Mouse (Mus musculus) kidney, embryonic 15.5 days (tissue): ENCODE measurements around the gene Rnf182. TPM values are rescaled to one million over a fixed set of nuclear protein-coding genes. Genes with fewer than 3 reads are reported as not detected.

Source experiments
- ATAC-seq: fragments of 200-750 bp; cut with Nextera tagmentation; replicated peaks from 2 replicates; pipeline ENCODE4 v1.8.0; 2017; ENCODE audit warnings: moderate TSS enrichment; ENCODE audit not compliant: low FRiP score
- H3K27ac ChIP-seq: fragments of 300-500 bp; sonication (generic); 2 replicates; pipeline ENCODE4 v1.5.1; 2015; ENCODE audit warnings: mild to moderate bottlenecking, inconsistent platforms
- H3K27me3 ChIP-seq: fragments of 300-500 bp; sonication (generic); 2 replicates; pipeline ENCODE4 v1.6.1; 2015; ENCODE audit warnings: inconsistent platforms
- H3K36me3 ChIP-seq: fragments of 300-500 bp; sonication (generic); 2 replicates; pipeline ENCODE4 v1.6.1; 2015; ENCODE audit warnings: inconsistent platforms
- H3K4me1 ChIP-seq: fragments of 300-500 bp; sonication (generic); 2 replicates; pipeline ENCODE4 v1.6.1; 2015; ENCODE audit warnings: inconsistent platforms
- H3K4me2 ChIP-seq: fragments of 300-500 bp; sonication (generic); 2 replicates; pipeline ENCODE4 v1.6.1; 2015; ENCODE audit warnings: moderate library complexity, mild to moderate bottlenecking, inconsistent platforms
- H3K4me3 ChIP-seq: fragments of 300-500 bp; sonication (generic); replicated peaks from 2 replicates; pipeline ENCODE4 v1.5.1; 2015; ENCODE audit warnings: mild to moderate bottlenecking, inconsistent platforms
- H3K9ac ChIP-seq: fragments of 300-500 bp; sonication (generic); 2 replicates; pipeline ENCODE4 v1.6.1; 2015; ENCODE audit warnings: mild to moderate bottlenecking, inconsistent platforms
- H3K9me3 ChIP-seq: fragments of 300-500 bp; sonication (generic); replicated peaks from 2 replicates; pipeline ENCODE4 v1.6.1; 2016; ENCODE audit warnings: inconsistent platforms
- WGBS: fragments of 180-500 bp; shearing (Covaris S2); methylation state at CpG from one replicate; pipeline ENCODE4 v1.1.7; 2015; ENCODE audit warnings: mixed read lengths; 5-methylcytosine and 5-hydroxymethylcytosine counted together
- polyA plus RNA-seq: library from polyadenylated mRNA; unstranded; fragments of >200 nt; fragmentation: Nextera tagmentation; extraction: Ambion mirVana; gene quantifications from 2 replicates; pipeline ENCODE4 v1.2.1, GENCODE M21; 2015

The Rnf182 gene
- polyA plus RNA-seq, 1 experiment from 2014 or later = 1.3 TPM

- no peaks in the 10 kb centered on the region for H3K9me3 ChIP-seq
- no peak for ATAC-seq
- WGBS = 83% methylated on average over 3 of the region's 3 CpGs
- H3K9ac ChIP-seq = no peak overlapping the region
- H3K4me2 ChIP-seq = no peak overlapping the region
- H3K4me1 ChIP-seq = 0 out of 2 replicates have a peak, but pooled peaks cover 3% of the 10 kb centered on the region
- no peak overlapping the region for H3K27ac ChIP-seq
- no peak overlapping the region for H3K4me3 ChIP-seq
- no peaks in the 10 kb centered on the region for H3K36me3 ChIP-seq
- H3K27me3 ChIP-seq = peaks cover 8% of the 10 kb centered on the region
Measured at GRCm38 (mm10) chr13:43586966-43587365, 28.5 kb upstream of the Rnf182 start.

- Histone ChIP-seq H3K4me2 (no peak overlapping the region), H3K27ac (no peak overlapping the region), H3K27me3 (peaks cover 8% of the 10 kb centered on the region), H3K9me3 (no peaks in the 10 kb centered on the region), H3K4me1 (0 out of 2 replicates have a peak, but pooled peaks cover 1% of the 10 kb centered on the region), H3K4me3 (no peak overlapping the region), H3K9ac (no peak overlapping the region), H3K36me3 (no peaks in the 10 kb centered on the region)
- no peak for ATAC-seq
- 72% methylated on average over 14 of the region's 14 CpGs for WGBS
Measured at GRCm38 (mm10) chr13:43587844-43588840, 27.4 kb upstream of the Rnf182 start.

- Histone ChIP-seq H3K4me1 (no peaks in the 10 kb centered on the region), H3K4me2 (no peak overlapping the region), H3K4me3 (no peak overlapping the region), H3K36me3 (no peaks in the 10 kb centered on the region), H3K9ac (no peak overlapping the region), H3K27ac (no peak overlapping the region), H3K9me3 (no peaks in the 10 kb centered on the region), H3K27me3 (peaks cover 11% of the 10 kb centered on the region)
- ATAC-seq = no peak
- 73% methylated on average over 28 of the region's 28 CpGs for WGBS
Measured at GRCm38 (mm10) chr13:43591828-43592680, 23.5 kb upstream of the Rnf182 start.

GRCm38 (mm10) chr13:43592681-43593068 is 22.8 kb upstream of the Rnf182 start:
- no peak overlapping the region for H3K4me3 ChIP-seq
- H3K27ac ChIP-seq = no peak overlapping the region
- peaks cover 11% of the 10 kb centered on the region for H3K27me3 ChIP-seq
- WGBS = 67% methylated on average over 8 of the region's 8 CpGs
- H3K4me1 ChIP-seq = no peaks in the 10 kb centered on the region
- H3K36me3 ChIP-seq = no peaks in the 10 kb centered on the region
- H3K9ac ChIP-seq = no peak overlapping the region
- H3K4me2 ChIP-seq = no peak overlapping the region
- no peaks in the 10 kb centered on the region for H3K9me3 ChIP-seq
- ATAC-seq = no peak

GRCm38 (mm10) chr13:43595896-43596295 is 19.6 kb upstream of the Rnf182 start:
- WGBS = 67% methylated on average over 4 of the region's 4 CpGs
- H3K36me3 ChIP-seq = no peaks in the 10 kb centered on the region
- no peaks in the 10 kb centered on the region for H3K4me1 ChIP-seq
- H3K9me3 ChIP-seq = no peaks in the 10 kb centered on the region
- ATAC-seq = no peak
- no peak overlapping the region for H3K9ac ChIP-seq
- H3K27ac ChIP-seq = no peak overlapping the region
- peaks cover 16% of the 10 kb centered on the region for H3K27me3 ChIP-seq
- H3K4me2 ChIP-seq = no peak overlapping the region
- H3K4me3 ChIP-seq = no peak overlapping the region

GRCm38 (mm10) chr13:43600967-43601366 is 14.5 kb upstream of the Rnf182 start:
- Histone ChIP-seq H3K36me3 (no peaks in the 10 kb centered on the region), H3K9me3 (no peaks in the 10 kb centered on the region), H3K4me2 (no peak overlapping the region), H3K27me3 (peaks cover 12% of the 10 kb centered on the region; the same call in 1 of the 2 replicates), H3K4me3 (no peak overlapping the region), H3K9ac (no peak overlapping the region), H3K27ac (no peak overlapping the region), H3K4me1 (no peaks in the 10 kb centered on the region; the same call in 1 of the 2 replicates)
- no peak for ATAC-seq
- 93% methylated on average over 6 of the region's 6 CpGs for WGBS

GRCm38 (mm10) chr13:43602440-43602839 is 13.1 kb upstream of the Rnf182 start:
- WGBS = 95% methylated on average over 2 of the region's 2 CpGs
- H3K4me3 ChIP-seq = no peak overlapping the region
- H3K9ac ChIP-seq = no peak overlapping the region
- no peaks in the 10 kb centered on the region for H3K36me3 ChIP-seq
- no peaks in the 10 kb centered on the region; the same call in 1 of the 2 replicates for H3K4me1 ChIP-seq
- no peaks in the 10 kb centered on the region for H3K9me3 ChIP-seq
- no peak overlapping the region for H3K27ac ChIP-seq
- peaks cover 13% of the 10 kb centered on the region; the same call in 1 of the 2 replicates for H3K27me3 ChIP-seq
- no peak for ATAC-seq
- no peak overlapping the region for H3K4me2 ChIP-seq

GRCm38 (mm10) chr13:43603042-43603441 is 12.5 kb upstream of the Rnf182 start:
- H3K27me3 ChIP-seq = peaks cover 10% of the 10 kb centered on the region; the same call in 1 of the 2 replicates
- no peak overlapping the region for H3K4me2 ChIP-seq
- H3K36me3 ChIP-seq = no peaks in the 10 kb centered on the region
- H3K4me3 ChIP-seq = no peak overlapping the region
- no peak overlapping the region for H3K9ac ChIP-seq
- no peaks in the 10 kb centered on the region for H3K9me3 ChIP-seq
- no peak for ATAC-seq
- no peak overlapping the region for H3K27ac ChIP-seq
- WGBS = 59% methylated on average over 13 of the region's 13 CpGs
- no peaks in the 10 kb centered on the region; the same call in 1 of the 2 replicates for H3K4me1 ChIP-seq

GRCm38 (mm10) chr13:43608854-43609253 is 6.7 kb upstream of the Rnf182 start:
- Histone ChIP-seq H3K27me3 (peaks cover 8% of the 10 kb centered on the region; the same call in 1 of the 2 replicates), H3K9me3 (no peaks in the 10 kb centered on the region), H3K36me3 (no peaks in the 10 kb centered on the region), H3K27ac (no peak overlapping the region), H3K9ac (no peak overlapping the region), H3K4me3 (no peak overlapping the region), H3K4me1 (no peaks in the 10 kb centered on the region), H3K4me2 (no peak overlapping the region)
- ATAC-seq = no peak
- WGBS = 52% methylated on average over 6 of the region's 6 CpGs

- no peak overlapping the region for H3K4me3 ChIP-seq
- peaks cover 15% of the 10 kb centered on the region for H3K4me1 ChIP-seq
- no peak overlapping the region for H3K27ac ChIP-seq
- no peaks in the 10 kb centered on the region for H3K9me3 ChIP-seq
- peaks cover 11% of the 10 kb centered on the region for H3K27me3 ChIP-seq
- H3K36me3 ChIP-seq = no peaks in the 10 kb centered on the region
- ATAC-seq = no peak
- H3K9ac ChIP-seq = no peak overlapping the region
- 84% methylated on average over 6 of the region's 6 CpGs for WGBS
- H3K4me2 ChIP-seq = no peak overlapping the region
Measured at GRCm38 (mm10) chr13:43612040-43612439, 3.5 kb upstream of the Rnf182 start.

- Histone ChIP-seq H3K27ac (no peak overlapping the region), H3K36me3 (no peaks in the 10 kb centered on the region), H3K4me1 (peaks cover 15% of the 10 kb centered on the region), H3K4me2 (peak overlapping the region; percentile 93; the same call in 1 of the 2 replicates), H3K9ac (no peak overlapping the region), H3K9me3 (no peaks in the 10 kb centered on the region), H3K4me3 (no peak overlapping the region), H3K27me3 (peaks cover 25% of the 10 kb centered on the region)
- ATAC-seq = no peak
- WGBS = 86% methylated on average over 3 of the region's 3 CpGs
Measured at GRCm38 (mm10) chr13:43614667-43615066, 843 bp upstream of the Rnf182 start.
